Mouse (Mus musculus): Measurements from ENCODE around the gene Atm. TPM values are rescaled to one million over a fixed set of nuclear protein-coding genes. Genes with fewer than 3 reads are reported as not detected.

The Atm gene
- polyA plus RNA-seq, 1 experiment from 2014 or later, result 26.1 TPM

DNA sequence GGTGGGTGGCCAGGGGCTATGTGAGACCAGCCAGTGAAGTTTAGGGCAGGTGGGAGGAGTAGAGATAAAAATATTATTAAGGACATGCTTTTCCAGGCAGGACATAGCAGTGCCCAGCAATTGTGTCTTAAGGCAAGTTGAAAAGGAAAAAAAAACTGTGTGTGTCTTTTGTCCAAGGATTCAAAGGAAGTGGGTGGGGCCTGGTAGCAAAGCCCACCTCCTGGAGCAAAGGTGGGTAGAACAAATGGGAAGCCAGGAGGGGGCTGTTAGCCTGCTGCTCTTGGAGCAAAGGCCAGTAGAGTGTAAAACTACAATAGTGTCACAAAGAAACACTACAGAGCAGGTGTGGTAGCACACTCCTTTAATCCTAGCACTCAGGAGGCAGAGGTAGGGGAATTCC is 22.4 kb downstream of the Atm start:
- H3K4me1 ChIP-seq (ENCODE audit: control insufficient read depth, insufficient read depth, low read length), result no peaks in the 10 kb centered on the region
- no peaks in the 10 kb centered on the region for H3K27me3 ChIP-seq (ENCODE audit: control insufficient read depth, insufficient read depth, low read length)
- no peak overlapping the region for H3K4me2 ChIP-seq (replicated peaks; ENCODE audit: low read depth, low read length)
- no peak for ATAC-seq (ENCODE audit: low FRiP score, low TSS enrichment)
- H3K36me3 ChIP-seq (ENCODE audit: control insufficient read depth, insufficient read depth, low read length), result peaks cover 21% of the 10 kb centered on the region; the same call in 1 of the 2 replicates
- H3K9me3 ChIP-seq (ENCODE audit: control insufficient read depth, low read length), result no peaks in the 10 kb centered on the region
- no peak overlapping the region for H3K9ac ChIP-seq (ENCODE audit: low read depth, low read length)
- no peak overlapping the region for H3K4me3 ChIP-seq (ENCODE audit: low read length)
- H3K27ac ChIP-seq (ENCODE audit: low read depth, low read length), result no peak overlapping the region

DNA sequence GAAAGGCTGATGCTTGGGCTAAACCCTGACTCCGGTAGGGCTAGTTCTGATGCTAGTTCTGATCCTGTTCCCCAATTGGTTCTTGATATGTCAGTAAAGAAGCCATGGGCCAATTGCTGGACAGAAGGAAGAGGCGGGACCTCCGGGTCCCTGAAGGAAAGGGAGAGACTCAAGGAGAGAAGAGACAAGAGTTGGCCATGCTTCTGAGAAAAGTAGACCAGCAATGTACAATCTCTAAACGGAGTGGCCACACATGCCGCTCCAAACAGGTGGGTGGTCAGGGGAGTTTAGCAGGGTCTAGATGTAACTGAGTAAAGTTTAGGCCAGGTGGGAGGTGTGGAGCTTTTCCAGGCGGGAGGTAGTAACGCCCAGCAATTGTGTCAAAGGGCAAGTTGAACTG is 28.5 kb downstream of the Atm start:
- no peaks in the 10 kb centered on the region for H3K4me1 ChIP-seq (ENCODE audit: control insufficient read depth, insufficient read depth, low read length)
- no peaks in the 10 kb centered on the region for H3K9me3 ChIP-seq (ENCODE audit: control insufficient read depth, low read length)
- H3K4me3 ChIP-seq (ENCODE audit: low read length), result no peak overlapping the region
- peaks cover 32% of the 10 kb centered on the region; the same call in 1 of the 2 replicates for H3K36me3 ChIP-seq (ENCODE audit: control insufficient read depth, insufficient read depth, low read length)
- H3K27ac ChIP-seq (ENCODE audit: low read depth, low read length), result no peak overlapping the region
- no peak overlapping the region for H3K9ac ChIP-seq (ENCODE audit: low read depth, low read length)
- no peaks in the 10 kb centered on the region for H3K27me3 ChIP-seq (ENCODE audit: control insufficient read depth, insufficient read depth, low read length)
- no peak for ATAC-seq (ENCODE audit: low FRiP score, low TSS enrichment)
- 85% methylated on average over 7 of the region's 7 CpGs for WGBS
- H3K4me2 ChIP-seq (replicated peaks; ENCODE audit: low read depth, low read length), result no peak overlapping the region

DNA sequence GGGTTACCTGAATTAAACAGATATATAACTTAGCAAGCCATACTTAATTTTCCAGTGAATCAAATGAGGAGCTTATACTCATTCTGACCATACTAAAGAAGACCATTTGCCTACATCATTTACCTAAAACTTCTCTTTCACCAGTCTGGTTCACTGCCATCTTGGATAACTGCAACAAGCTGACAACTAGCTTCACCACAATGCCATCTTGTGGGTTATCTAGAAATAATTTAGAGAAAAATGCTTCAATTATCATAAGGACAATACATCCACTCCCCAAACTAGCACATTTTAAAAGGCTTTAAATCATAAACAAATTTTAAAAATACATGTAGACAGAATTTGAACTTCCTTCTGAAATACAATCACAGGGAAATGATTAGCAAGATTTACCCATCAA is 50.7 kb downstream of the Atm start:
- H3K36me3 ChIP-seq (ENCODE audit: control insufficient read depth, insufficient read depth, low read length), result peaks cover 53% of the 10 kb centered on the region
- no peak overlapping the region for H3K27ac ChIP-seq (ENCODE audit: low read depth, low read length)
- H3K4me3 ChIP-seq (ENCODE audit: low read length), result no peak overlapping the region
- no peak overlapping the region for H3K4me2 ChIP-seq (replicated peaks; ENCODE audit: low read depth, low read length)
- no peak overlapping the region for H3K9ac ChIP-seq (ENCODE audit: low read depth, low read length)
- no peaks in the 10 kb centered on the region for H3K4me1 ChIP-seq (ENCODE audit: control insufficient read depth, insufficient read depth, low read length)
- no peaks in the 10 kb centered on the region for H3K27me3 ChIP-seq (ENCODE audit: control insufficient read depth, insufficient read depth, low read length)
- no peaks in the 10 kb centered on the region for H3K9me3 ChIP-seq (ENCODE audit: control insufficient read depth, low read length)
- no peak for ATAC-seq (ENCODE audit: low FRiP score, low TSS enrichment)

DNA sequence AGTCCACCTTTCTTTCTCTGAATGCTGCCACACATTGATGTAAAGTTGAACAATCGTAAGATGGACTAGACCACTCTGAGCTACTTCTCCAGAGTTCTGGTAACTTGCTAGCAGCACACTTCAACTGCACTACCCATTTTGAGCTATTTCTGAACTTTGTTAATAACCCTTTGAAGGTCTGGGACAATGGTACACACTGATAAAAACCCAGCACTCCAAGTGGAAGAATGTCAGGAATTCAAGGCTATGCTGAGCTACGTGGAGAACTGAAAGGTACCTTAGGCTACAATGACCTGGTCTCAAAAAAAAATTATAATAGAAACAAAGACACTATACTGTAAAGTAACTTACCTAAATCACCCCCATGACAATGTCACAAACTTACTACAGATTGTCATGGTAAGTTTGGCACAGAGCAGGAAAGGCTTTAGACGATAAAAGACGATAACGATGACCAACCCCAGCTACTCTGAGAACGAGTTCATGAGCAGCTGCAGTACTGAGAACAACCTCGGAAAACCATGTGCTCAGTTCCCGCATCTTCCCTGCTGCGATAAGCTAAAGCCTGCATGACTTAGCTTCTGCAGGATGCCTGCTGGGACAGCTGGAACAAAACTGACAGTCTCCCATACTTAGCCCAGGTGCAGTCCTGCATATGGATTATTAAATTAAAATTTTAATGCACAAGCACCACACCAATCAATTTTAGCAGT is 63.6 kb downstream of the Atm start:
- H3K36me3 ChIP-seq (ENCODE audit: control insufficient read depth, insufficient read depth, low read length), result peaks cover 13% of the 10 kb centered on the region; the same call in 1 of the 2 replicates
- WGBS, result 89% methylated on average over 9 of the region's 9 CpGs
- no peak overlapping the region for H3K4me2 ChIP-seq (replicated peaks; ENCODE audit: low read depth, low read length)
- no peak for ATAC-seq (ENCODE audit: low FRiP score, low TSS enrichment)
- no peaks in the 10 kb centered on the region for H3K9me3 ChIP-seq (ENCODE audit: control insufficient read depth, low read length)
- H3K9ac ChIP-seq (ENCODE audit: low read depth, low read length), result no peak overlapping the region
- H3K4me1 ChIP-seq (ENCODE audit: control insufficient read depth, insufficient read depth, low read length), result no peaks in the 10 kb centered on the region
- no peaks in the 10 kb centered on the region for H3K27me3 ChIP-seq (ENCODE audit: control insufficient read depth, insufficient read depth, low read length)
- no peak overlapping the region for H3K27ac ChIP-seq (ENCODE audit: low read depth, low read length)
- H3K4me3 ChIP-seq (ENCODE audit: low read length), result no peak overlapping the region

DNA sequence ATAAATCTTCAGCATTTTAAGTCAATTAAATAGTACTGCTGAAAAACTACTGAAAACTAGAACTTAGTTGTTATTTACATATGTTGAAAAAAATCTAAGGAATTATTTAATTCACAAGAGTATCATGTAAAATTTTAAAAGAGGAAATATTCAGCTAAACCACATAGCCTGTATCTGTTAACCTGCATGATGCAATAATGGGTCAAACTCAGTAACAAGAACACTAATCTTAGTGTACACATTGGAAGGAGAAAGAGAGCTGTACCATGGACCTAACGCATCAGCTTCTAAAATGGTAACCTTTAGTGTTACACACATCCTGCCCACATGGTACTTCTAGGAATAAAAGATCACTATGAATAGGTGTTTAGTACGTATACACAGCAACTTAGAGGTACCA is 84.5 kb downstream of the Atm start:
- Histone ChIP-seq H3K4me3 (ENCODE audit: low read length) (no peak overlapping the region), H3K9me3 (ENCODE audit: control insufficient read depth, low read length) (no peaks in the 10 kb centered on the region), H3K36me3 (ENCODE audit: control insufficient read depth, insufficient read depth, low read length) (peaks cover 56% of the 10 kb centered on the region), H3K4me2 (replicated peaks; ENCODE audit: low read depth, low read length) (no peak overlapping the region), H3K9ac (ENCODE audit: low read depth, low read length) (no peak overlapping the region), H3K27ac (ENCODE audit: low read depth, low read length) (no peak overlapping the region), H3K27me3 (ENCODE audit: control insufficient read depth, insufficient read depth, low read length) (no peaks in the 10 kb centered on the region), H3K4me1 (ENCODE audit: control insufficient read depth, insufficient read depth, low read length) (no peaks in the 10 kb centered on the region)
- ATAC-seq (ENCODE audit: low FRiP score, low TSS enrichment), result no peak
- WGBS, result 96% methylated on average over 2 of the region's 2 CpGs

DNA sequence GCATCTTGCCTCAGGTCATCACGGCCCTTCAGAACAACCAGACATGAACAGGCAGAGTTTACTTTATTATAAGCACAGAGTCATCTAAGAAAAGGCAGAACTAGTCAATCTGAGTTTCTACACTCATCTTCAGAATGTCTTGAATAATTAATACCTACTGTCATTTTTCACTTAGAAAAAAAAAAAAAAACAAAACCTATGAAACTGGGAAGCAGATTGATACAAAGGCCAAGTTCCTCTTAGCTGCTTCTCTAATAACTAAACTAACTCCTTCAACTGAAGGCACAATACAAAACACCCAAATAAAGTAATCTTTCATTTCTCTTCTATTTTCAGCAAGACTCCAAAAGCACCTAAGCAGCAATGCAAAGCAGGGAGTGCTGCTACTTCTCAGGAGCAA is 85.9 kb downstream of the Atm start:
- Histone ChIP-seq H3K27ac (ENCODE audit: low read depth, low read length) (no peak overlapping the region), H3K9me3 (ENCODE audit: control insufficient read depth, low read length) (no peaks in the 10 kb centered on the region), H3K9ac (ENCODE audit: low read depth, low read length) (no peak overlapping the region), H3K4me3 (ENCODE audit: low read length) (no peak overlapping the region), H3K4me2 (replicated peaks; ENCODE audit: low read depth, low read length) (no peak overlapping the region), H3K27me3 (ENCODE audit: control insufficient read depth, insufficient read depth, low read length) (no peaks in the 10 kb centered on the region), H3K36me3 (ENCODE audit: control insufficient read depth, insufficient read depth, low read length) (peaks cover 52% of the 10 kb centered on the region), H3K4me1 (ENCODE audit: control insufficient read depth, insufficient read depth, low read length) (no peaks in the 10 kb centered on the region)
- WGBS, result 100% methylated on average over 1 of the region's 1 CpGs
- ATAC-seq (ENCODE audit: low FRiP score, low TSS enrichment), result no peak

DNA sequence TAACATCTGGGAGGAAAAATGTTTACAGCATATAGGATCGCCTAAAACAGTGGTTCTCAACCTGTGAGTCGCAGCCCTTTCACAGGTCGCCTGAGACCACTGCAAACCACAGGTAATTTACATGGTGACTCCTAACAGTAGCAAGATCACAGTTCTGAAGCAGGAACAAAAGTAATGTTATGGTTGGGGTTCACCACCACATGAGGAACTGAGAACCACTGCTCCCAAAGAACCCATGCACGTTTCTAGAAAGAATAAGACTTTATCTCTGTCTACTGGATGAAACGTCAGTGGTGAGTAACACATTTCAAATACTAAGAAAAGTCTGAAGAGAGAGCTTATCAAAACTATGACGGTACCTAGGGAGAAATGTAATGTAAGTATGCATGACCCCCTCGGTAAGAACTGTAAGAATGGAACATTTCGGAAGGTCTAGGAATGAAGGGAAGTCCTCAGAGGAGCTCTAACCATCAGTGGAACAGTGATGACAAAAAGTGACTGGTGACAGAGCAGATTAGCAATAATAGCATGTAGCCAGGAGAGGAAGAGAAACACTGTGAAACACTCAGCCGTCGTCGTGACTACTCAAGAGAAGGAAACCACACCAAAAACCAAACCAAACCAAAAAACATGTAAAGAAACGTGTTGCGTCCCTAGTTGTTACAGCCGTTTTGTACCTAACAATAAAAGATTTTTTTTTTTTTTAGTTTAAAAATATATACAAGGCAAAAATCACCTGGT is 100.5 kb downstream of the Atm start:
- H3K9me3 ChIP-seq (ENCODE audit: control insufficient read depth, low read length), result no peaks in the 10 kb centered on the region
- H3K9ac ChIP-seq (ENCODE audit: low read depth, low read length), result no peak overlapping the region
- H3K27me3 ChIP-seq (ENCODE audit: control insufficient read depth, insufficient read depth, low read length), result no peaks in the 10 kb centered on the region
- H3K27ac ChIP-seq (ENCODE audit: low read depth, low read length), result no peak overlapping the region
- no peak overlapping the region for H3K4me3 ChIP-seq (ENCODE audit: low read length)
- no peak overlapping the region for H3K4me2 ChIP-seq (replicated peaks; ENCODE audit: low read depth, low read length)
- 91% methylated on average over 14 of the region's 14 CpGs for WGBS
- no peak for ATAC-seq (ENCODE audit: low FRiP score, low TSS enrichment)
- peaks cover 22% of the 10 kb centered on the region for H3K36me3 ChIP-seq (ENCODE audit: control insufficient read depth, insufficient read depth, low read length)
- no peaks in the 10 kb centered on the region for H3K4me1 ChIP-seq (ENCODE audit: control insufficient read depth, insufficient read depth, low read length)

DNA sequence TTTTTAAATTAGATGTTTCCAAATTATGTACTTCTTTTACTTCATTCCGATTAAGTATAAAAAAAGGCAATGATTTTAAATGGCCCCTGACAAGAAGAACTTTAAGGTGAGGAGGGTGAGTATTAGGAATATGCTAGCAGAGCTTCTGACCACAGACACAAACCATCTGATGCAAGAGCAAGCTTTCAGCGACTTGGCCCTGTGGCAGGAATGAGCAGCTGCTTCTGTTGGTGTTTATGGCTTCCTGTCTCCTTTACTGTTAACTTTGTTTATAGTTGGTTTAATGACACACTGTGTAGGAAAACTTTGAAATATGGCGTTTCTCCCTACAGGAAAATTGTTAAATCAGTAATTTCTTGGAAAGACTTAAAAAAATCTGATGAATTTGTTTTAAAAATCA is 108.9 kb downstream of the Atm start:
- H3K4me1 ChIP-seq (ENCODE audit: control insufficient read depth, insufficient read depth, low read length), result no peaks in the 10 kb centered on the region
- no peak overlapping the region for H3K9ac ChIP-seq (ENCODE audit: low read depth, low read length)
- H3K9me3 ChIP-seq (ENCODE audit: control insufficient read depth, low read length), result no peaks in the 10 kb centered on the region
- no peaks in the 10 kb centered on the region for H3K27me3 ChIP-seq (ENCODE audit: control insufficient read depth, insufficient read depth, low read length)
- WGBS, result 45% methylated on average over 3 of the region's 3 CpGs
- H3K4me2 ChIP-seq (replicated peaks; ENCODE audit: low read depth, low read length), result no peak overlapping the region
- H3K27ac ChIP-seq (ENCODE audit: low read depth, low read length), result no peak overlapping the region
- H3K4me3 ChIP-seq (ENCODE audit: low read length), result no peak overlapping the region
- H3K36me3 ChIP-seq (ENCODE audit: control insufficient read depth, insufficient read depth, low read length), result no peaks in the 10 kb centered on the region
- no peak for ATAC-seq (ENCODE audit: low FRiP score, low TSS enrichment)

DNA sequence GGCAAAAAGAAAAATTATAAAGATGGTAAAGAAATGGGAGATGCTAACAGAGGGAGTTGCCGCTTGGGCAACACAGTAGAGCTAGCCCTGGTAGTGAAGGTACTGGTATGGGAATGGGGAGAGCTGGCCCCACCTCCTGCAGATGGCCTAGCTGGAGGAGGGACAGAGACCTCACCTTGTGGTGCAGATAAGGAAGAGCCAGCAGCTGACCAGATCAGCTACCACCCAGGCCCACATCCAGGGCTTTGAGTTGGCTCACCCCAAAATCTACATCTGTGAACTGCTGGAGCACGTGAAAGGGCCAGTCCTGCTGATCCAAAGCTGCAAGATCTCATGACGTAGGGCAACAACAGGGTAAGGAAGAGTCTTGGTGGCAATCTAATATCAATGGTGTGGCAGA is 109.8 kb downstream of the Atm start:
- Histone ChIP-seq H3K4me2 (replicated peaks; ENCODE audit: low read depth, low read length) (no peak overlapping the region), H3K9me3 (ENCODE audit: control insufficient read depth, low read length) (no peaks in the 10 kb centered on the region), H3K4me1 (ENCODE audit: control insufficient read depth, insufficient read depth, low read length) (no peaks in the 10 kb centered on the region), H3K27ac (ENCODE audit: low read depth, low read length) (no peak overlapping the region), H3K36me3 (ENCODE audit: control insufficient read depth, insufficient read depth, low read length) (no peaks in the 10 kb centered on the region), H3K9ac (ENCODE audit: low read depth, low read length) (no peak overlapping the region), H3K27me3 (ENCODE audit: control insufficient read depth, insufficient read depth, low read length) (no peaks in the 10 kb centered on the region), H3K4me3 (ENCODE audit: low read length) (no peak overlapping the region)
- no peak for ATAC-seq (ENCODE audit: low FRiP score, low TSS enrichment)
- WGBS, result 95% methylated on average over 3 of the region's 3 CpGs

All from kidney, embryonic 14.5 days (tissue).